Mouse (Mus musculus): ENCODE measurements around the gene Wnt5a. TPM values are rescaled to one million over a fixed set of nuclear protein-coding genes. Genes with fewer than 3 reads are reported as not detected.

The Wnt5a gene
- polyA plus RNA-seq, 1 experiment = 1.3 TPM

DNA sequence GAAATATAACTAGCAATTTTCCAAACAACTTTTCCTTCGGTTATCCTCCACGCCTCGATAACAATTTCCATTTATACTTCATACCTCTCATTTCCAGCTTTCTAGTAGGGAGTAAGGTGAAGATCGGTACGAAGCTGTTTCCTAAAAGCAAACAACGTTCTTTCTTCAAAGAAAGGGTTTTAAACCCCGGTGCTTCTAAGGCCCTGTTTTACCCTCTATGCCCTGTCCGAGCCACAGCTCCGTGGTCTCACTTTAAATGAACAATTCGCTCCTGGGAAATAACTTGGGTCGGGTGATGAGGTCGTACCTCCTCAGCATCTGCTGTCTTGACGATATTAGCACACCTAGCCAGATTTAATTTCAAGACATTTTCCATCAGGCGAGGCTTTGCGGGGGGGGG is 2.5 kb downstream of the Wnt5a start:
- Histone ChIP-seq H3K9me3 (replicated peaks; ENCODE audit: control insufficient read depth, insufficient read depth, low read length, poor library complexity, severe bottlenecking) (no peaks in the 10 kb centered on the region), H3K27me3 (ENCODE audit: control insufficient read depth, insufficient read depth, low read length, poor library complexity, severe bottlenecking) (peaks cover 50% of the 10 kb centered on the region), H3K36me3 (ENCODE audit: control insufficient read depth, insufficient read depth, low read length, poor library complexity, severe bottlenecking) (no peaks in the 10 kb centered on the region), H3K4me1 (ENCODE audit: control insufficient read depth, insufficient read depth, low read length) (peaks cover 1% of the 10 kb centered on the region), H3K9ac (ENCODE audit: low read depth, poor library complexity, severe bottlenecking) (no peak overlapping the region), H3K27ac (ENCODE audit: insufficient read depth, low read length) (no peak overlapping the region), H3K4me3 (ENCODE audit: low read depth, low read length) (no peak overlapping the region)
- no peak for TF ChIP-seq CTCF (IDR thresholded peaks at IDR 0.05; ENCODE audit: low read depth, low read length)
- no peak for TF ChIP-seq POLR2A (IDR thresholded peaks at IDR 0.05; ENCODE audit: insufficient read depth, low read length)
- no peak for TF ChIP-seq EP300 (IDR thresholded peaks at IDR 0.05; ENCODE audit: insufficient read depth, low read depth, low read length)

DNA sequence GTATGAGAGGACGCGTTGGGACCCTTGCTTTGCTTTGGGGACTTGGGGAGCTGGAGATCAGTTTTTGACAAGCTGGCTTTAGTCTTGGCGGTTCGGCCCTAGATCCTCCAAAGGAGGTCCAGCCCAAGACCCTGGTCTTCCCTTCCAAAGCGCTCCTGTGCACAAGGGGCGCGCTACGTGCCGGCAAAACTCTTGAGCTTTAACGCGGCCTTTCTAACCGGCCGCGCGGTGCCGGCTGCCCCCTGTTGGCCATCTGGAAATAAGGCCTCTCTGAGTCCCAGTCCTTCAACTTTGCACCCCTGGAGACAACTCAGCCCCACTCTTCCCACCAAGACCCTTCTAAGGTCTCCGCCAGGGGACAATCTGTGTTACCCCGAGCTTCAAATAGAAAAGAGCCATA is 2.9 kb downstream of the Wnt5a start:
- H3K4me1 ChIP-seq (ENCODE audit: control insufficient read depth, insufficient read depth, low read length) = peaks cover 1% of the 10 kb centered on the region
- peaks cover 52% of the 10 kb centered on the region for H3K27me3 ChIP-seq (ENCODE audit: control insufficient read depth, insufficient read depth, low read length, poor library complexity, severe bottlenecking)
- H3K27ac ChIP-seq (ENCODE audit: insufficient read depth, low read length) = no peak overlapping the region
- no peaks in the 10 kb centered on the region for H3K9me3 ChIP-seq (replicated peaks; ENCODE audit: control insufficient read depth, insufficient read depth, low read length, poor library complexity, severe bottlenecking)
- H3K36me3 ChIP-seq (ENCODE audit: control insufficient read depth, insufficient read depth, low read length, poor library complexity, severe bottlenecking) = no peaks in the 10 kb centered on the region
- no peak overlapping the region for H3K9ac ChIP-seq (ENCODE audit: low read depth, poor library complexity, severe bottlenecking)
- TF ChIP-seq CTCF (IDR thresholded peaks at IDR 0.05; ENCODE audit: low read depth, low read length) (peak; percentile 68), EP300 (IDR thresholded peaks at IDR 0.05; ENCODE audit: insufficient read depth, low read depth, low read length) (no peak)
- H3K4me3 ChIP-seq (ENCODE audit: low read depth, low read length) = peak overlapping the region; percentile 41

DNA sequence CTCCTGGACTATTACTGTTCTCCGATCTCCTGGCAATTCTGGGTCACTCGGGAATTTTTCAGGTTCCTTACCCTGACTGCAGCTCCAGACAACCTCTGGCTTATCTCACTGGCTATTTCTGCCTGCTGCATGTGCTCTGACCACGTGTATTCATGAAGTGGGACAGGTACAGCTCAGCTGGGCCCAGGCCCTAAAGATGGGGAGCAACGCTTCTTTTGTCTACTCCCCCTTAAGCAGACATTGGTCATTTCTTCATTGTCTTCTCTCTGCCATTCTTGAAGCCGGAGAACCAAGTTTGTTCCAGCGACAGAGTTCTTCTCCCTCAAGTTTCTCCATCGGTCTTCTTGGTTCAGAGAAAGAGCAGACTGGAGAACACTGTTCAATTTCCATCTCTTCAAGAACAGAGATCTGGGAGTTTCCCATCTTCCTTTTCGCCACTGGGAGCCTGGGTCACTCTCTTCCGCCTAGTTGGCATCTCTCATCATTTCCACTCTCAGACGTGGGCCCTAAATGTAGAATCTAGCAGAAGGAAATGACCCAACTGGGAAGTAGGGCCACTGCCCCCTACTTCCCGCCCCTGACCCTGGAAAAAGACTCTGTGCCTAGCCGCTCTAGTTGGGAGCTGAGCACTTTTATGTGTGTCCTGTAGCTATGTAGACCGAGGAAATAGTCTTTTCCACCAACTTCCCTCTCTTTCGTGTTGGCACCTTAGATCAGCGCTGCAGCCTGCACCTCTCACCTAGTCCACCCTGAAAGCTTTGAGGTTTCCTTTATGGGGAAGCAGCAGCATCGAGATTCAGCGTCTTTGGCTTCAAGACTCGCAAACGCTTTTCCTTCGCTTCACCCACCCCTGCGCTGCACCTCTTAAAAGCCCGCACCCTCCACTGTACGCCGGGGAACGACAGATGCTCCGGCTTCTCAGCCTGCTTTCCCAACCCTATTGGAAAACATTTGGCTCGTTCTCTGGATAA is 4.0 kb downstream of the Wnt5a start:
- TF ChIP-seq CTCF (IDR thresholded peaks at IDR 0.05; ENCODE audit: low read depth, low read length) (no peak), EP300 (IDR thresholded peaks at IDR 0.05; ENCODE audit: insufficient read depth, low read depth, low read length) (no peak), POLR2A (IDR thresholded peaks at IDR 0.05; ENCODE audit: insufficient read depth, low read length) (no peak)
- Histone ChIP-seq H3K27me3 (ENCODE audit: control insufficient read depth, insufficient read depth, low read length, poor library complexity, severe bottlenecking) (peaks cover 52% of the 10 kb centered on the region), H3K9me3 (replicated peaks; ENCODE audit: control insufficient read depth, insufficient read depth, low read length, poor library complexity, severe bottlenecking) (no peaks in the 10 kb centered on the region), H3K27ac (ENCODE audit: insufficient read depth, low read length) (no peak overlapping the region), H3K4me1 (ENCODE audit: control insufficient read depth, insufficient read depth, low read length) (peaks cover 3% of the 10 kb centered on the region), H3K9ac (ENCODE audit: low read depth, poor library complexity, severe bottlenecking) (no peak overlapping the region), H3K4me3 (ENCODE audit: low read depth, low read length) (no peak overlapping the region), H3K36me3 (ENCODE audit: control insufficient read depth, insufficient read depth, low read length, poor library complexity, severe bottlenecking) (no peaks in the 10 kb centered on the region)

DNA sequence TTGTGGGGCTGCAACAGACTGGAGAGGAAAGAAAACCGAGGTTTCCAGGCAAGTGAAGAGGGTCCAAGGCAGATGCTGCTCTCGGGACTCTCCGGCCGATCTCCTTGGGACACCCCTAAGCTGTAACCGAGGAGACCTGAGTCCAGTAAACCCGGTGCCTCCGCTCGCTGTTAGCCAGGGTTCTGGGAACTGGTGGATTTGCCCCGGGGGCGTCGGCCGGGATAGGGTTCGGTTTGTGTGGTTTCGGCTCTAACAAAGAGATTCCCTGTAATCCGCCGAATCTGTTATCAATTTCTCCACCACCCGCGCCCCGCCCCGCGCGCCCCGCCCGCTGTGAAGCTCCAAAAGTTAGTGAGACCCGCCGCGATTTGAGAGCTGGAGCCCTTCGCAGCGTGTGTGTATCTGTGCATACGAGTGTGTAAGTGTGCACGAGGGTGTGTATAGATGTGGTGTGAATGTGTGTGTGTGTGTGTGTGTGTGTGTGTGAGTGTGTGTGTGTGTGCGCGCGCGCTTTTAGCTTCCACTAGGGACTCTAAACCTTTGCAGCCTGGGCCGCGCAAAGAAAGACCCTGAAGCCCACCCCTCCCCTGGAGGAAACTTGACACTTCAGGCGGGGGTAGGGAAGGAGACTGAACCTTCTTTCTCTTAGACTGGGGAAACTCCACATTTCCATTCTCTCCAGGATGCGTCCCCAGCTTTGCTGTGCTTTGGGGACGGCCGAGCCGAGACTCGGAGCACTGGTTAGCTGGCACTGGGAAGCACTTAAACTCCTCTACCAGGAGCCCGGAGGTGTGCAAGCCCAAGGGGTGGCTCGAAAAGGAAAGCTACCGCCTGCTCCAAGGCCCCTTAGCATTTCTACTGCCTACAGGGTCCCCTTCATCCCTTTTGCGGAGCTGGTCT is 5.1 kb downstream of the Wnt5a start:
- no peak for TF ChIP-seq EP300 (IDR thresholded peaks at IDR 0.05; ENCODE audit: insufficient read depth, low read depth, low read length)
- Histone ChIP-seq H3K9me3 (replicated peaks; ENCODE audit: control insufficient read depth, insufficient read depth, low read length, poor library complexity, severe bottlenecking) (no peaks in the 10 kb centered on the region), H3K4me1 (ENCODE audit: control insufficient read depth, insufficient read depth, low read length) (peaks cover 3% of the 10 kb centered on the region), H3K9ac (ENCODE audit: low read depth, poor library complexity, severe bottlenecking) (no peak overlapping the region), H3K4me3 (ENCODE audit: low read depth, low read length) (peak overlapping the region; percentile 58), H3K36me3 (ENCODE audit: control insufficient read depth, insufficient read depth, low read length, poor library complexity, severe bottlenecking) (no peaks in the 10 kb centered on the region), H3K27ac (ENCODE audit: insufficient read depth, low read length) (no peak overlapping the region), H3K27me3 (ENCODE audit: control insufficient read depth, insufficient read depth, low read length, poor library complexity, severe bottlenecking) (peaks cover 43% of the 10 kb centered on the region)

DNA sequence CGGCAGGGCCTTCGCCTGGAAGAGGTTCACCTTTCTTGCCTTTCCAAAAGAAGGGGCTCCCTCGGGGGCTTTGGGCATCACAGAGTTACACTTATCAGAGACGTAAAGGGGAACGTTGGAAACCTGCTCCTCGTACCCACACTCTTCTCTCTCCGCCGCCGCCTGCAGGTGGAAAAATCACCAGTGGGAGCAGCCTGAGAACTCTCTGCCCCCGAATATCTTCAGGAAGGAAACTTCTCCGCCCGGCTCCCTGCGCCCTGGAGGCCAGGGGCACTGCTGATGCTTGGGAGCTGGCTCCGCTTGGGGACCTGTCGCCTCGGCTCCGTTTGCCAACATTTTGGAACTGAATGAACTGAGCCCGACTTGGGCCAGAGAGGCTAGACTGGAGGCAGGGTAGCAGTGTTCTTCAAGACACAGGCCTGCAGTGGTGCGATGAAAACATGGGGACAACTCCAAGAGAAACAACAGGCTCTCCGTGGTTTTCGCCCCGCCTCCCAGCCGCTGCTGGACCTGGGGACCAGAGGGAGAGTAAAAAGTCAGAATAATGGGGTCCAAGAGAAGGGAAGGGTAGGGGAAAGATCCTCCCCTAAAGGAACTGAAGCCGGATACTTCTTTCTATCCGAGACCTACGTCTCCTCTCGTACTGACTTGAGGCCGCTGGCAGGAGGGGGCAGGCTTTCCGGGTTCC is 5.9 kb downstream of the Wnt5a start:
- Histone ChIP-seq H3K36me3 (ENCODE audit: control insufficient read depth, insufficient read depth, low read length, poor library complexity, severe bottlenecking) (no peaks in the 10 kb centered on the region), H3K27me3 (ENCODE audit: control insufficient read depth, insufficient read depth, low read length, poor library complexity, severe bottlenecking) (peaks cover 39% of the 10 kb centered on the region), H3K4me3 (ENCODE audit: low read depth, low read length) (peak overlapping the region; percentile 58), H3K27ac (ENCODE audit: insufficient read depth, low read length) (no peak overlapping the region), H3K9me3 (replicated peaks; ENCODE audit: control insufficient read depth, insufficient read depth, low read length, poor library complexity, severe bottlenecking) (no peaks in the 10 kb centered on the region), H3K9ac (ENCODE audit: low read depth, poor library complexity, severe bottlenecking) (peak overlapping the region; percentile 51), H3K4me1 (ENCODE audit: control insufficient read depth, insufficient read depth, low read length) (peaks cover 3% of the 10 kb centered on the region)
- TF ChIP-seq CTCF (IDR thresholded peaks at IDR 0.05; ENCODE audit: low read depth, low read length) (no peak), POLR2A (IDR thresholded peaks at IDR 0.05; ENCODE audit: insufficient read depth, low read length) (no peak)
